Mouse (Mus musculus): ENCODE measurements at regions not wholly inside any gene's neighbourhood (a gene's known extent, or its start where the extent isn't known, plus 50 kb on each side); places are given as distances from the start of the nearest gene placed in this dataset.
A peak's percentile ranks its signal among the peaks of the same experiment; 100 is the strongest.

DNA sequence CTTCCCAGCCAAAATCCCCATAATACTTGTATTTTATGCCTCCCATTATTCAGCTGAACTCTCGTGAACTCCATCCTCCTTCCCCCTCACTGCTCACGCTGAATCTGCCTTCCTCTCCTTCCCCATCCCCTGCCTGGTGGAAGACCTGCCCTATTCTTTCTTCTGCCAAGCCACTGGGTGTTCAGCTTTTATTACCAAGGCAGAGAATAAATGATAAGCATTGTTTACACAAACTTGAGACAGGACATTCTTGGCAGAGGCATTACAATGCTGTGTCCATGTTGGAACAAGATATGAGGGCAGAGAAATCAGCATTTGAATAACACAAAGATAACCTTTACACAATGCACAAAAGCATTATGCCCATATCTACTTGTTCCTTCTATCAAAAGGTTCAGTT, 80.2 kb downstream of the Dhrs2 start:
- no peak for DNase-seq (ENCODE audit: extremely low spot score in 1 of 2, low spot score in 1 of 2)

DNA sequence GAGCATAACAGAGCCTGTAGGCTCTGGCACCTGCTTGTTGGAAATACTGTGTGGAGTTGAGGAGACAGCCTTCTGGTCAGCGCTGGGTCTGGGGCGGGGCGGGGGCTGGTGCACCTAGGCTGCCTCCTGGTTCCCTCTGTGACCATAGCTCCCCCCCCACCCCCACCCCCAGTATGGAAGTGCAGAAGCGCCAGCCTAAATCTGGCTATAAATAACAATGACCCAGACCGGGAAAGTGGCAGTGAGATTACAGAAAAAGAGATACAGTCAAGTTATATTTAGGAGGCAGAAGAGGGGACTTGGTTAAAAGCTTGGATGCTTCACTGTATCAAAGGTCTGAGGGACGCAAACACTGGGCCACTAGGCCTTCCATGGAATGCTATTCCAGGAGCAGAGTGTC, 91.8 kb downstream of the Dhrs2 start:
- no peak for DNase-seq (ENCODE audit: extremely low spot score in 1 of 2, low spot score in 1 of 2)

DNA sequence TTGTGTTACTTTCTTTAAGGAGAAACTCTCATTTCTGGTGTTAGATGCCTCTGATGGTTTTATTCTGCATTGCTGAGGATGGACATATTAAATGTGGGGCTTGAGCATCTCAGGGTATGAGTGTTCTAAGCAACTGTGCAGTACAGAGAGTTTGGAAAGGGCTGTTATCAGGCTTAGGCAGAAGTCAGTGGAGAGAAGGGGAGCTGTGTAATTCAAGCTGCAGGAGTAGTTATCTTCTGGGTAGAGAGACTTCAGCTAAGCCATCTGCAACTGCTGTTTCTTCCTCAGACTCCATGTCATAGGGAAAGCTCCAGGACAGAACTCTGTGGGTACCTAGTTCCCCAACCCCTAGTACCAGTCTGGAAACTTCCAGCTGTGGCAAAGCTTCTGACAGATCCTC, 102.1 kb downstream of the Dhrs2 start:
- no peak for DNase-seq (ENCODE audit: extremely low spot score in 1 of 2, low spot score in 1 of 2)

DNA sequence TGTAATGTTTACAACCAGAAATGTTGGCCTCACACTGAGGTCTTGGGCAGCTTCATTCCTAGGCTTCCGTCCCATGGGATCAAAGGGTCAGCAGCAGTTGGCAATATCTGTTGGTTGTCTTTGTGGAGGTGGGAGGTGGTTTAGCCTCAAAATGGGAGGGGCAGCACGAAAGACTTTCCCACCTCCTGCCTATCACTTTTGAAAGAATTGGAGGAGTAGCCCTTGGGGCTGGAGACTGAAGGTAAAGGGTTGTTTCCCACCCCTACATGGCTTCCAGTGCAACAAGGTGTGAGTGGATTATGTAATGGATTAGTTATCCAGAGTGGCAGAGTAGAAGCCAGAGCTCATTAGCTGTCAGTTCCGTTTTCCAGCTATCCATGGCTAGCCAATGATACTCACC, 102.5 kb downstream of the Dhrs2 start:
- no peak for DNase-seq (ENCODE audit: extremely low spot score in 1 of 2, low spot score in 1 of 2)

DNA sequence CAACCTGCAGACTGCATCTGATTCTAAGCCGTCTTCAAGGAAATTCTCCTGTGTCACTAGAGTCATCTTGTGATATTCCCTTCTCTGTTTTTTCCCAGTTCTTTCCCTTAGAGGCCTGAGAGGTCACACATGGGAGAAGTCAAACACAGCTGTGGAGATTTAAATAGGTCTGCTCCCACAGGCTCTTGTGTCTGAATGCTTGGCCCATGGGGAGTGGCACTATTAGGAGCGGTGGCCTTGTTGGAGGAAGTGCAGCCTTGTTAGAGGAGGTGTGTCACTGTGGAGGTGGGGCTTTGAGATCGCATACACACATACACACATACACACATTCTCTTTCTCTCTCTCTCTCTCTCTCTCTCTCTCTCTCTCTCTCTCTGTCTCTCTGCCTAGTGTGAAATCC, 112.0 kb downstream of the Dhrs2 start:
- DNase-seq (ENCODE audit: extremely low spot score in 1 of 2, low spot score in 1 of 2): no peak

DNA sequence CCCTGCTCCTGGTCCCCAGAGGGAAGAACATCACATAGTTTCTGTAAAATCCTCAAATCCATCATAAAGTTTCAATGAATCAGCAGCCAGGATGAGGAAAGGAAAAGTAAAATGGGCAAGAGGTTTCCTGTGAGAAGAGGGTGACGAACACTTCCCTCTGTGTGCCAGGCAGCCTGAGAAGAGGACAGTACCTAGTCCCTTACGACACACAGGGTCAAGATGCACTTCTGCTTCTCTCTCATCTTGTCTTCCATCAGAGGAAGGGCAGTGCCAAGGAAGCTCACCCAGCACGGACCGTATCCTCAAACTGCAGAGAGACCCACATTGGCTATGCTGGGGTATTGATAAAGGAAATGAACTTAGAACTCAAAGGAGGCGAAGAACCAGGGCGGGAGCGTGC, 112.5 kb downstream of the Dhrs2 start:
- no peak for DNase-seq (ENCODE audit: extremely low spot score in 1 of 2, low spot score in 1 of 2)

DNA sequence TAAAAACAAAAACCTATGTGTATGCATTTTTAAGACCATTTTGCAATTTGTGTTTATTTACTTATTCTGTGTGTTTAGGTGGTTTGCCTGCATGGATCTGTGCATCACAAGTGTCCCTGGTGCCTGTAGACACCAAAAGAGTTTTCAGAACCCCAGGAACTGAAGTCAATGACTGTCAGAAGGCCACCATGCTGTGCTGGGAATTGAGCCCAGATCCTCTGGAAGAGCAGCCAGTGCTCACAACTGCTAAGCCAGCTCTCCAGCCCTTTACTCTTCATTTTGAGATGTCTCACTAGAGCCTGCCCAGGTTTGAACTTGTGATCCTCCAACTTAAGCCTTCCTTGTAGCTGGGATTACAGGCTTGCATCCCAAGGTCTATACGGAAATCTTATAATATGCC, 113.8 kb downstream of the Dhrs2 start:
- DNase-seq (ENCODE audit: extremely low spot score in 1 of 2, low spot score in 1 of 2): no peak

DNA sequence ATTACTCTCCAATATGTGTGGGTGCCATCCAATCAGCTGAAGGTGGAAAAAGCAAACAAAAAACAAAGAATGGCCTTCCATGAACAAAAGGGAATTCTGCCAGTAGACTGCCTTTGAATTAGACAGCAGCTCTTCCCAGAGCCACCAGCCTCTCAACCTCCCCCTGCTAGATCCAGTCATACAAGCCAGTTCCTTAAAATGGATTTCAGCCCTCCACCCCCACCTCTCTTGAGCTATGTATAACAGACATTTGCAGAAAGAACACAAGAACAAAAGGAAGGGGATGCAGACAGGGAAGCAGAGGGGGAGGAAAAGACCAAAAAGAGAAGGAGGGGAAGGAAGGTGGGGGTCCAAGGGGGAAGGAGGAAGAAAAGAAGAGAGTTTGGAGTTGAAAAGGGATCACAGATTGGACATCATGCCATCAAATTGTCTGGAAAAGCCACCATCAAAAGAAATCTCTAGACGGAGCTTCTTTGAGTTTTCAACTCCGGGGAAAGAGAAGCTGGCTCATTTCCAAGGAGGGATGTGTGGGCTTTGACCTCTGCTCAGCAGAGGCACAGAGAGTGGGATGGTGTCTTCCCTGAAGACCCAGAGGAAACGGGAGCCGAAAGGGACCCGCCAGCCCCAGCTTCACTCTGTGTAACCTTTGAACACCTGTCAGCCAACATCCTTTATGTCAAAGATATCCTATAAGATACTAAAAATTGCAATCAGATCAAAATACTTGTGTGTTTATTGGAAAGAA, 114.8 kb downstream of the Dhrs2 start:
- DNase-seq (ENCODE audit: extremely low spot score in 1 of 2, low spot score in 1 of 2): no peak

DNA sequence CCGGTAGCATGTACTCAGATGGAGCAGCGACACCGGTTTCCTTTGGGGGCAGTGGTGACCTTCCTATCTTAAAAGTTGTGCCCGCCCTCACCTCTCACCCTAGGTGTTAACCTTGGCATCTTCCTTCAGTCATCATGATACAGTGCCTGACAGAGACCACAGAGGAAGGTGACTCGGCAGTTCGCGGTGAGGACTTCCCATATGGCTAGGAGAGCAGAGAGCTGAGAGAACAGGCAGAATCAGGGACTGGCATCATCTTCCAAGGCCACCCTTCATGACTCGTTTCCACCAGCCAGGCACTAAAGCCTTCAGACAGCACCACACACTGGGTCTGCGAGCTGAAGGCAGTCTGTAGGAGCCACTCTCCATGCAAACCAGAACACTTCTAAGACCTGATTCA, 116.2 kb downstream of the Dhrs2 start:
- no peak for DNase-seq (ENCODE audit: extremely low spot score in 1 of 2, low spot score in 1 of 2)

DNA sequence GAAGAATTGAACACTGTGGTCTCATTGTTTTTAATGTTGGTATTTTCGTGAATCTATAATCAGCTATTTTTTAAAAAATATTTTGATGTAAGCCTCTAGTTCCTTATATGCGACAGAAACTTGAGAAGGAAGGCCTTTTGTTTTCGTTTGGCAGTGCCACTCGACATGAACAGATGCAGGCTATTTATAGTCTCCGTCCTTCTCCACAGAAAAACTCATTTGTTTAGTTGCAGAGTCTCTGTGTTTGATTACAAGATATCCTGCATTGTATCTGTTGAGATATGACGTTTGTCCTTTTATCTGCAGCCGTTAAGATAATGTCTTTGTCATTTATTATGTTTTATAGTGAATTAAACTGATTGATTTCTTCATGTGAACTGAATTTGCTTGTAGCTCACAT, 116.7 kb downstream of the Dhrs2 start:
- DNase-seq (ENCODE audit: extremely low spot score in 1 of 2, low spot score in 1 of 2): no peak

DNA sequence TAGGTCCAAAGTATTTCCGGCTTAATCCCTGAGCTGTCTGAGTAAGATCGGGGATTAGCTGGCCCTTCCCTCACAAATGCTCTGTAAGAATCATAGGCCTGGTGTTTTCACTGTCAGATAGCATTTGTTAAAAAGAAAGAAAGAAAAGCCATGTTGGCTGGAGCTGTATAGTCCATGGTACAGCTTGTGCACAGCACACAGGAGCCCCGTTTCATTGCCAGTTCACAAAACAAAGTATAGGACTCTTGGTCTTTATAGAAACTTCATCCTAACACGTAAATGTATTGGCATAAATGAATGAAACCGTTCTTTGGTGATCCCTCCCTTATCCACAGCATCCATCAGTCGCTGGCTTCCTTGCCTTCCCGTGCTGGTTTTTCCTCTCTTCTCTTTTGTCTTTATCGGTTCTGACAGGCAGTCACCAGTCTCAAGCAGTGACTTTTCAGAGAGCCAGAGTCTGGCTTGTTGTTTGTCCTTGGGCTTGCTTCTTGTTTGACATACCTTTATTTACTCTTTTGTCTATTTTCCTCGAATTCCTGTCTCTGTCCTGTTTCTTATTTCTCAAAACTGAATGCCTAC, 117.3 kb downstream of the Dhrs2 start:
- no peak for DNase-seq (ENCODE audit: extremely low spot score in 1 of 2, low spot score in 1 of 2)

DNA sequence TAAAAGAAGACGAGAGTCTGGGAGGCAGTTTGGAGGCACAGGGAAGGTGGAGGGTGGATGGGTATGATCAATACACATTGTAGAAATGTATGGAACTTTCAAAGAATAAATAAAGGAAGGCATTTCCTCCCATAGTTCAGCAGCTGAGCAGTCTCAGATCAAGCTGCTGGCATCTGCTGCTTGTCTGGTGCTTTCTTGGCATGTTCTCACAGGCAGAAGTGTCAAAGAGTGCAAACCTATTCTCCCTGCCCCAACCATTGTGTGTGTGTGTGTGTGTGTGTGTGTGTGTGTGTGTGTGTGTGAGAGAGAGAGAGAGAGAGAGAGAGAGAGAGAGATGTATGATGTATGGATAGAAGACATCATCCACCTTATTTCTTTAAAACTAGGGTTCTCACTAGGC, 121.5 kb downstream of the Dhrs2 start:
- DNase-seq (ENCODE audit: extremely low spot score in 1 of 2, low spot score in 1 of 2): no peak

DNA sequence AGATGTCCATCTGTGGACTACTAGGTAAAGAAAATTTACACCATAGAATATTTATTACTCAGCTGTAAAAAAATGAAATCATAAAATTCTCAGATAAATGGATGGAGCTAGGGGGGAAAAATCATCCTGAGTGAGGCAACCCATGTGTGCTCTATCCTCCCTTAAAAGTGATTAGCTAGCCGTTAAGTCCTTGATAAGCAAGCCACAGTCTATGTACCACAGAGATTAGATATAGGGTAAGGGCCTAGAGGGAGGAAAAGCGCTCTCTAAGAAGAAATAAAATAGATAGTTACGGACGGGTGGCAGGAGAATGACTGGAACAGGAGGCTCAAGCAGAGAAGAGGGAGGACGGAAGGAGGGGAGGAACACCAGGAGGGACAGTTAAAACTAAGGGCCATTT, 122.1 kb downstream of the Dhrs2 start:
- no peak for DNase-seq (ENCODE audit: extremely low spot score in 1 of 2, low spot score in 1 of 2)

DNA sequence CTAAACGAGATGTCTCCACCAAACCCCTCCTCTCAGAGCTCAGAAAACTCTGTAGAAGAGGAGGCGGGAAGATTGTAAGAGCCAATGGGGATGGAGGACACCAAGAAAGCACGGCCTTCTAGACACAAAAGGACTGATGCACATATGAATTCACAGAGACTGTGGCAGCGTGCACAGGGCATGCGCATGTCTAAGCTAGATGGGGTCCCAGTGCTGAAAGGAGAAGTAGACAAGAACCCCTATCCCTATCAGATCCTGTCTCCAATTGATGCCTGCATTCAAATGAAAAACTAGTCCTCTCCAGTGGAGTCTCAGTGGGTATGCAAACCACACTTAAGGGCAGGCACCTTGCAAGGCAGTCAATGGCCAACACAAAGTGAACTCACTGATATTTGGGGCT, 123.3 kb downstream of the Dhrs2 start:
- DNase-seq (ENCODE audit: extremely low spot score in 1 of 2, low spot score in 1 of 2): no peak

DNA sequence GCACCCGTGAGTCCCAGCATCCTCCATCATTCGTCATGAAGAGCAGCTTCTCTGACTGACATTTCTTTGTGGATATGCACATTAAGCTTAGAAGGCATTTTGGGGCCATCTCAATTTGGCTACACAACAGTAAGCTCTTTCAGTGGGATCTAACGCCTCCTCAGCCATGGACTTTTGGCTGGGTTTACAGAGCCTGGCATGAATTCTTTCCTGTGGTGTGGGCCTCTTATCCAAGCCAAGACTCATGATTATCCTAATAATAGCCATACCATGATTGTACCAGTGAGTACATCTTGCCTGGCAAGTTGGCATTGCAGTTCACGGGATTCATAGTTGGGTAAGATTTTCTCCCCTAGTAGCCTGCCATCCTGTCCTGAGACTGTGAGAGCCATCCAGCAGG, 126.3 kb downstream of the Dhrs2 start:
- DNase-seq (ENCODE audit: extremely low spot score in 1 of 2, low spot score in 1 of 2): no peak

DNA sequence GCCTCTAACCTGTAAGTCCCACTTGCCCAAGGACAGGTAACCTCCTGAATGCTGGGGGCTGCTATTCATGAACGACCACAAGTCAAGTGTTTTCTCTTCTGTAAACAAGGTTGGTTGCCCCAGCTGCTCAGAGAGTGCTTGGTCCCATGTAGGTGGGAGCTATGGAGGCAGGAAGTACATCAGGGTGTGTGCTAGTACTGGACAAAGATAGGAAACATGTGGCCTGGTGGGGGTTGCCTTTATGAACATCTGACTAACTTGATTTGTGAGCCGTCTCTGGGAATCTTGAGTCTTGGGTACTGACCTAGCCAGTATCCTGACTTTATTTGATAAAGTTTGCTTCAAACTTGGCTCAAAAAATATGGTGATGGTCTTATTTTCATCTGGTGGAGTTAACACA, 121.3 kb upstream of the Dhrs4 start:
- DNase-seq (ENCODE audit: extremely low spot score in 1 of 2, low spot score in 1 of 2): no peak

DNA sequence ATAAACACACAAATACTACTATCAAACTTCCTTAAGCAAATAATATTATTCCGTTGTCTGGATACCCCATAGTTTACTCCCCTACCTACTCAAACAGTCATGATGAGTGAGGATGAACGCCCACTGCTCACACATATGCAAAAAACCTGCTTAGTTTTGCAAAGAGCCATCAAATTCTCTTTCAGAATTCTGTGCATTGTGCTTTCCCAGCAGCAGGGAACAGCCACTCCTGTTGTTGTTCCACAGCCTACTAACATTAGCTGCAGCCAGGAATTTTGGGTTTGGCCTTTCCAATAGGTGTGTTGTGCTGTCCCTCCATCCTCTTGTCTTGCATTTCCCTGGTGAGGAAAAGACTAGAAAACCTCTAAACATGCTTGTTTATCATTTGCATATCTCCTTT, 120.1 kb upstream of the Dhrs4 start:
- DNase-seq (ENCODE audit: extremely low spot score in 1 of 2, low spot score in 1 of 2): no peak

DNA sequence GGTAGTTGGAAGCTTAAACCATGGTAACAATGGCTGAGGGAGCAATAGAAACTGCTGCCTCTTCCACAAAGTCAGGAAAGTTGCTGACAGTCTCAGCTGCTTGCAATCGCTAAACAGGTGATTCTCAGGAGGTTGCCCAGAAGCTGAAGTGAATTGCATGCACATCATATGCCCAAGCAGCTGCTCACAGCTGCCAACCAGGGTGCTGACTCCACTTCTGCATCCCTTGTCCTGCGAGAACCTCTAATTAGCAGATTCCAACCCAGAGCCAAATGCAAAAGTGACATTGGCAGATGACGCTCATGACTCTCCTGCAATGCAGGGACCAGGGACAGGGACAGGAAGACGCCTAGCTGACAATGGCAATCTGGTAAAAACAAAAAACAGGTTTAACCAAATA, 116.2 kb upstream of the Dhrs4 start:
- DNase-seq (ENCODE audit: extremely low spot score in 1 of 2, low spot score in 1 of 2): no peak

DNA sequence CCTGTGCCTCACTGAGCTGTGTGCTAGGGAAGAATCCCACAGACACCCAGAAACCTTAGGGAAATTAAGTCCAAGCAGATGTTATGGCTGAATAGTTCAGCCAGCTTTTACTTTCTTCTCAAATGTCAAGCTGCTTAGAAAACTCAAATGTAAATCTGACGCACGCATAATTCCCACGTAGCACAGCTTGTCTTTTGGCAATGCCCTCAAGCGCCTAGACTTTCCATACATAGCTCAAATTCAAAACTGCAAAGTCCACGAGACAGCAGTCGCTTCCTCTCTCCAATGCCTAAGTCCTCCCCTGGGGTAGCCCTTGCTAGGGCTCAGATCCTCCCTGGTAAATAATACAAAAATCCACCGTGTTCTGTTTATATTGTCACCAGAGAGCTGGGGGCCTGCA, 115.8 kb upstream of the Dhrs4 start:
- no peak for DNase-seq (ENCODE audit: extremely low spot score in 1 of 2, low spot score in 1 of 2)

DNA sequence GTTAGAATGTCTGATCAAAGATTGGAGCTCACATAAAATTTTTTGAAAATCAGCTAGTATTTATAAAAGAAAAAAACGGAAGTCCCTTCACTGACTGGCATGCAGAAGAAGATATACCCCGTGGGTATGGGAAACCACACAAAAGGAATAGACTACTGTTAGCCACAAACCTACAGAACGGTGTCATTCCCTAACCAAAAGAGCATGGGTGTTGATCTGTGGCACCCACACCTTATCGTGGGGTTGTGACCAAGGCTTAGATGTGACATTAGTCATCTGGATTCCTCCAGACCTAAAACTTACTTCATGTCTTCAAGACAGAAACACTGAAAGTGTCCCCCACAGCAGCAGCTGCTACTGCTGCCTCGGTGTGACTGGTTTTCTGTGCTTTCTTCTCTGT, 108.2 kb upstream of the Dhrs4 start:
- no peak for DNase-seq (ENCODE audit: extremely low spot score in 1 of 2, low spot score in 1 of 2)

DNA sequence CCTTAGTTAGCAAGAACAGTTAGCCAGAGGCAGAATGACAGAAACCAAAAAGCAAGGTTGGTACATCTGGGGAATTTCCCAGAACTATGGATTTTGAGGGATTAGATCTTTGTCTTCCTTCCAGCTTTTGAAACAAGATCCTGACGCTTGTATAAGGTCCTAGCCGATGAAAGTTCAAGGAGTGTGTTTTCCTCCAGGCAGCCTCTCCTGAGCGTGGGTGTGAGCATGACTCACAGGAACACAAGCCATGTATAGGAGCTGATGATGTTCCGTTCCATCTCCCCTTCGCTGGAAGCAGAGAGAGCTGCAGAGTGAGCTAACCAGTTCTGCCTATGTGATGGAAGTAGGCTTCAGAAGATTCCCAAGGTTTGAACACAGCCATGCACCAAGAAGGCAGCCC, 105.6 kb upstream of the Dhrs4 start:
- DNase-seq (ENCODE audit: extremely low spot score in 1 of 2, low spot score in 1 of 2): no peak

DNA sequence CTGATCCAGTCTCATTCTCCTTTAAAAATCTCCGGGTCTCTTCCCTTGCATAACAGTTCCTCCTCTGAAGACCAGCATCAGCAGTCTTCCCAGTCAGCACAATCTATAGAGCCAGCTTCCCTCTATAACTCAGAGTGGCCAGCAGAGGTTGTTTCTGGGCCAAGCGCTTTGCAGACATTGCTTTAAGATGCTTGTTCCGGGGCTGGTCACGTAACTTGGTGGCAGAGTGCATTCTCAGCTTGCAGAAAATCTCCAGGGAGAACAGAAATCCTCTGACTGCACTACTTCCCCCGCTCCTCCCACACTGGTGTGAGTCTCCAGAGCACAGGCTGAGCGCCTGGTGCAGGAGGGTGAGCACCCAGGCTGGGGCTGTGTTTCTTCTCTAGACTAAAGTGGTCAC, 91.8 kb upstream of the Dhrs4 start:
- peak in 1 of 2 experiments; percentile 12 for DNase-seq (ENCODE audit: extremely low spot score in 1 of 2, low spot score in 1 of 2)

DNA sequence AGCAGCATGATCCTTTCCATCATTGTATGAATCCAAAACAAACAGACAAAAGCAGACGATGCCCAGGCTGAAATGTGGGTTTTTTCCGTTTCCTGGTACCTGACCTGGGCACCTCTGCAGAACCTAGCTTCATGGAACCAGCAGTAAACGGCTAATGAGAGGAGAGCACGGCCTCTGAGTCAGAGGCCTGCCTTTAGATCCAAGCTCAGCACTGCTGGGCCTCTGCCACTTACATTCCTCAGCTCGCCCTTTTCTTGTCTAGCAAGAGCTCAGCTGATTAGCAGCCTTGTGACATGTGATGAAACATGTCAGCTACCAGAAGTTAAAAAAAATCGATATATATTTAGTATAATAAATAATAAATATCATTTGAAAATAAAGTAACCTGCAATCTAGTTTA, 91.2 kb upstream of the Dhrs4 start:
- DNase-seq (ENCODE audit: extremely low spot score in 1 of 2, low spot score in 1 of 2): no peak

Data from layer of hippocampus, postnatal 25 days (tissue).